Mouse (Mus musculus) left cerebral cortex, postnatal 14 days (tissue): Measurements from ENCODE around the gene Cib3. TPM values are rescaled to one million over a fixed set of nuclear protein-coding genes. Genes with fewer than 3 reads are reported as not detected.

Experiments used
- DNase-seq, 2 experiments: peaks; one replicate each; pipeline ENCODE4 v3.0.0; 2021 to 2022; ENCODE audit warnings: low spot score in 2 of 2, mixed read lengths in 1 of 2
- intact Hi-C: fragments of 180-260 bp; cut with DNase I; formaldehyde crosslinking; loops from one replicate; pipeline ENCODE4 v1.15.1; 2025
- total RNA-seq, 2 experiments: library from RNA; stranded (reverse); gene quantifications; 2 replicates each; pipeline ENCODE4 v1.2.3; 2021

Cib3 gene
- total RNA-seq, 2 experiments from 2014 or later = not detected

GRCm38 (mm10) chr8:72158726-72159125 lies 53.9 kb downstream of the Cib3 start:
- intact Hi-C loops = no loop called here

GRCm38 (mm10) chr8:72158096-72158495 lies 54.5 kb downstream of the Cib3 start:
- DNase-seq = no peak
- intact Hi-C loops = no loop called here

More at GRCm38 (mm10) chr8:72158726-72159125, 53.9 kb downstream of the Cib3 start:
- DNase-seq = no peak

Other genes with a start within 250 kb of the Cib3 start
- gene Cyp4f18, start 203.2 kb downstream of the Cib3 start, total RNA-seq = not detected
- not detected for gene Olfr372, start 171.6 kb downstream of the Cib3 start, total RNA-seq
- not detected for gene Olfr373, start 129.7 kb downstream of the Cib3 start, total RNA-seq
- gene Olfr374, start 105.8 kb downstream of the Cib3 start, total RNA-seq = not detected
- 10 to 100 TPM; 36.7 to 37.5 TPM for gene Tpm4, start 77.9 kb downstream of the Cib3 start, total RNA-seq
- 10 to 100 TPM; 38.4 to 46.3 TPM for gene Rab8a, start 51.6 kb downstream of the Cib3 start, total RNA-seq
- not detected for gene Hsh2d, start 23.2 kb downstream of the Cib3 start, total RNA-seq
- gene Gm11034, start 799 bp upstream of the Cib3 start, total RNA-seq = not detected
- 10 to 100 TPM; 50.5 to 53.2 TPM for gene Fam32a, start 6.9 kb upstream of the Cib3 start, total RNA-seq
- gene Ap1m1, start 27.2 kb upstream of the Cib3 start, total RNA-seq = 100 to 1,000 TPM; 100 to 104 TPM
- gene Gm10282, start 92.4 kb upstream of the Cib3 start, total RNA-seq = 1 to 10 TPM; 5.1 to 8.7 TPM
- 10 to 100 TPM; 16.6 to 21.2 TPM for gene Klf2, start 106.2 kb upstream of the Cib3 start, total RNA-seq
- 10 to 100 TPM; 63.3 to 69.5 TPM for gene Eps15l1, start 208.6 kb upstream of the Cib3 start, total RNA-seq
- 1 to 10 TPM in 1 of 2 experiments, under 1 TPM in 1; 0.86 to 1.2 TPM for gene Calr3, start 231.0 kb upstream of the Cib3 start, total RNA-seq
- 10 to 100 TPM; 11.4 to 12.6 TPM for gene 1700030K09Rik, start 231.0 kb upstream of the Cib3 start, total RNA-seq